Mouse (Mus musculus): ENCODE data around the gene Rab27a.
"Not testable (repeated sequence)": the region's sequence is repeated elsewhere in the genome, so short reads cannot be mapped to it uniquely, and the experiment has no call there.

The Rab27a gene

GRCm38 (mm10) chr9:73045711-73046110 lies 1.1 kb downstream of the Rab27a start:
- no peak for DNase-seq (ENCODE audit: low read depth)

GRCm38 (mm10) chr9:73047906-73048305 lies 3.3 kb downstream of the Rab27a start:
- no peak for DNase-seq (ENCODE audit: low read depth)

GRCm38 (mm10) chr9:73048927-73049326 lies 4.3 kb downstream of the Rab27a start:
- DNase-seq (ENCODE audit: low read depth) = no peak

- no peak for DNase-seq (ENCODE audit: low read depth)
Observed at GRCm38 (mm10) chr9:73049833-73050232, 5.2 kb downstream of the Rab27a start.

GRCm38 (mm10) chr9:73050606-73051005 lies 6.0 kb downstream of the Rab27a start:
- DNase-seq (ENCODE audit: low read depth) = no peak

- DNase-seq (ENCODE audit: low read depth) = peak; percentile 54
Observed at GRCm38 (mm10) chr9:73055441-73055911, 10.8 kb downstream of the Rab27a start.

GRCm38 (mm10) chr9:73059224-73059623 lies 14.6 kb downstream of the Rab27a start:
- DNase-seq (ENCODE audit: low read depth) = no peak

- DNase-seq (ENCODE audit: low read depth) = no peak
Observed at GRCm38 (mm10) chr9:73063621-73064290, 19.1 kb downstream of the Rab27a start.

- DNase-seq (ENCODE audit: low read depth) = no peak
Observed at GRCm38 (mm10) chr9:73067086-73067485, 22.4 kb downstream of the Rab27a start.

- DNase-seq (ENCODE audit: low read depth) = peak; percentile 31
Observed at GRCm38 (mm10) chr9:73068230-73068679, 23.6 kb downstream of the Rab27a start.

GRCm38 (mm10) chr9:73068688-73069087 lies 24.0 kb downstream of the Rab27a start:
- DNase-seq (ENCODE audit: low read depth) = no peak

- peak; percentile 63 for DNase-seq (ENCODE audit: low read depth)
Observed at GRCm38 (mm10) chr9:73070971-73071659, 26.5 kb downstream of the Rab27a start.

- DNase-seq (ENCODE audit: low read depth) = peak; percentile 49
Observed at GRCm38 (mm10) chr9:73072426-73072825, 27.8 kb downstream of the Rab27a start.

GRCm38 (mm10) chr9:73073169-73073568 lies 28.5 kb downstream of the Rab27a start:
- peak; percentile 76 for DNase-seq (ENCODE audit: low read depth)

GRCm38 (mm10) chr9:73079349-73079748 lies 34.7 kb downstream of the Rab27a start:
- DNase-seq (ENCODE audit: low read depth) = not testable (repeated sequence)

- DNase-seq (ENCODE audit: low read depth) = no peak
Observed at GRCm38 (mm10) chr9:73079801-73080325, 35.2 kb downstream of the Rab27a start.

GRCm38 (mm10) chr9:73082291-73083000 lies 37.8 kb downstream of the Rab27a start:
- no peak for DNase-seq (ENCODE audit: low read depth)

- no peak for DNase-seq (ENCODE audit: low read depth)
Observed at GRCm38 (mm10) chr9:73083956-73084355, 39.3 kb downstream of the Rab27a start.

GRCm38 (mm10) chr9:73085845-73086244 lies 41.2 kb downstream of the Rab27a start:
- DNase-seq (ENCODE audit: low read depth) = peak; percentile 29

- DNase-seq (ENCODE audit: low read depth) = peak; percentile 64
Observed at GRCm38 (mm10) chr9:73087121-73087520, 42.5 kb downstream of the Rab27a start.

- DNase-seq (ENCODE audit: low read depth) = peak; percentile 54
Observed at GRCm38 (mm10) chr9:73087581-73087980, 42.9 kb downstream of the Rab27a start.

- DNase-seq (ENCODE audit: low read depth) = peak; percentile 72
Observed at GRCm38 (mm10) chr9:73089222-73089920, 44.7 kb downstream of the Rab27a start.

Data from naive thymus-derived CD4-positive, alpha-beta T cell, adult 2 months (primary cell).